In the genomic region with DNA sequence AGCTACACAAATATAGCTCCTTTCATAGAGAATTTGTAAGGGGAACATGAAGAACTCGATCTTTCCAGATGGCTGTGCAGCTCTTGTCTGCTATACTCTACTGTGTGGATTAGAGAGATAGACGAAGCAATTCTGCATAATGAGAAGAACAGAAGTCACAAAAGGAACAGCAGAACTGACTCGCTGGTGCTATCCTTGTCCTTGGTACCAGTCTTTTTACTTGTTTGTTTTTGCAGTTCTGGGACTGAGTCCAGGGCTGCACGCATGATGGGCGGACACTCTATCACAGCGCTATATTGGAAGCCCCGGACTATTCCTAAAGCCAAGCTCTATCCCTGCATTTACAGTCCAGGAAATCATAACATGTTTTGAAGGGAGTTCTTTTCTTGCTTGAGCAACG, we compare ENCODE assay signal across 17 mouse cellular contexts.
DNase-seq lines count a peak whose midpoint lies in the region; ATAC-seq and TF ChIP-seq lines count a peak whose summit lies in the region.
"Had no signal": no experiment of that assay in that cellular context is flagged by ENCODE, and none has a peak within 500 bp of the region (broad histone marks: within the 10 kb centered on the region; RNA-seq: fewer than 3 reads in every experiment).

No protein-coding gene starts in this region.

- intact Hi-C loops in heart, postnatal 14 days (cut with DNase I) = no loop called here

- whole genome bisulfite sequencing in forebrain, postnatal 0 days = 53% methylated on average over 8 of the region's 8 CpGs
- WGBS in forebrain, embryonic 14.5 days = 83% methylated on average over 8 of the region's 8 CpGs

- H3K9ac ChIP-seq in forebrain, postnatal 0 days = no peak overlapping the region
- no peak overlapping the region for H3K9ac ChIP-seq in forebrain, embryonic 14.5 days (ENCODE audit: low read length)
- H3K9ac ChIP-seq: forebrain, embryonic 13.5 days; heart, embryonic 15.5 days; hindbrain, embryonic 13.5 days had no signal

- no peaks in the 10 kb centered on the region for H3K4me1 ChIP-seq in forebrain, postnatal 0 days (ENCODE audit: insufficient read depth)
- no peaks in the 10 kb centered on the region for H3K4me1 ChIP-seq in forebrain, embryonic 14.5 days (ENCODE audit: control insufficient read depth, insufficient read depth, low read length)
- H3K4me1 ChIP-seq: embryonic facial prominence, embryonic 10.5 days; forebrain, embryonic 13.5 days; heart, embryonic 10.5 days; heart, embryonic 15.5 days; hindbrain, embryonic 13.5 days had no signal

- TF ChIP-seq CTCF in forebrain, postnatal 0 days (IDR thresholded peaks at IDR 0.05; ENCODE audit: low read depth) = no peak

- no peaks in the 10 kb centered on the region for H3K27me3 ChIP-seq in forebrain, postnatal 0 days (ENCODE audit: insufficient read depth, low read length)
- H3K27me3 ChIP-seq in forebrain, embryonic 14.5 days (replicated peaks; ENCODE audit: control insufficient read depth, insufficient read depth, low read length) = no peaks in the 10 kb centered on the region
- H3K27me3 ChIP-seq: CH12.LX; forebrain, embryonic 13.5 days; heart, embryonic 15.5 days; hindbrain, embryonic 13.5 days had no signal

- no peak overlapping the region for H3K27ac ChIP-seq in forebrain, postnatal 0 days (ENCODE audit: low read depth, low read length)
- H3K27ac ChIP-seq in forebrain, embryonic 14.5 days (ENCODE audit: low read depth, low read length) = no peak overlapping the region
- H3K27ac ChIP-seq: embryonic facial prominence, embryonic 10.5 days; forebrain, embryonic 13.5 days; heart, embryonic 10.5 days; heart, embryonic 15.5 days; hindbrain, embryonic 13.5 days; hindbrain, postnatal 0 days had no signal

- H3K4me2 ChIP-seq in forebrain, postnatal 0 days (ENCODE audit: low read depth) = no peak overlapping the region
- no peak overlapping the region for H3K4me2 ChIP-seq in forebrain, embryonic 14.5 days (ENCODE audit: low read length)
- H3K4me2 ChIP-seq: forebrain, embryonic 13.5 days; heart, embryonic 15.5 days; hindbrain, embryonic 13.5 days had no signal

- peak; percentile 53 for ATAC-seq in forebrain, postnatal 0 days
- no peak for ATAC-seq in forebrain, embryonic 14.5 days
- ATAC-seq: forebrain, embryonic 13.5 days; hindbrain, postnatal 0 days had no signal

- H3K9me3 ChIP-seq in forebrain, postnatal 0 days (ENCODE audit: low read length) = no peaks in the 10 kb centered on the region
- no peaks in the 10 kb centered on the region for H3K9me3 ChIP-seq in forebrain, embryonic 14.5 days (replicated peaks; ENCODE audit: control insufficient read depth, low read length)
- H3K9me3 ChIP-seq: embryonic facial prominence, embryonic 10.5 days; forebrain, embryonic 13.5 days; heart, embryonic 10.5 days; heart, embryonic 15.5 days; hindbrain, embryonic 13.5 days had no signal

- no peaks in the 10 kb centered on the region for H3K36me3 ChIP-seq in forebrain, postnatal 0 days (ENCODE audit: insufficient read depth)
- no peaks in the 10 kb centered on the region for H3K36me3 ChIP-seq in forebrain, embryonic 14.5 days (ENCODE audit: control insufficient read depth, insufficient read depth, low read length)
- H3K36me3 ChIP-seq: embryonic facial prominence, embryonic 10.5 days; heart, embryonic 10.5 days; heart, embryonic 15.5 days; hindbrain, embryonic 13.5 days had no signal

- peak; percentile 18 for DNase-seq in forebrain, postnatal 0 days
- no peak for DNase-seq in forebrain, embryonic 14.5 days (ENCODE audit: low spot score)
- DNase-seq in heart, postnatal 14 days = peak; percentile 2 to 4
- no peak for DNase-seq in heart, adult 9 months (ENCODE audit: low spot score in 2 of 2)
- DNase-seq in retina, postnatal 1 day = peak; percentile 34
- DNase-seq in retina, embryonic 14.5 days (ENCODE audit: low spot score) = no peak
- DNase-seq in spleen, postnatal 10 days (ENCODE audit: low spot score in 2 of 2) = no peak
- DNase-seq: adrenal gland, adult 8-10 months; gastrocnemius, postnatal 14 days; kidney, adult 11 months had no signal

- H3K4me3 ChIP-seq in forebrain, postnatal 0 days (ENCODE audit: low read depth, low read length) = no peak overlapping the region
- H3K4me3 ChIP-seq in forebrain, embryonic 14.5 days (ENCODE audit: low read depth, low read length) = no peak overlapping the region
- H3K4me3 ChIP-seq: embryonic facial prominence, embryonic 10.5 days; forebrain, embryonic 13.5 days; heart, embryonic 10.5 days; heart, embryonic 15.5 days; hindbrain, embryonic 13.5 days had no signal

Comparison
In these comparisons a context has a peak if more than half of its experiments do, and no peak if none do; other contexts are left out.
1. DNase-seq: peak in forebrain, postnatal 0 days (single experiment), heart, postnatal 14 days (2 of 2) and retina, postnatal 1 day (single experiment); none in forebrain, embryonic 14.5 days (single experiment), heart, adult 9 months (0 of 2), retina, embryonic 14.5 days (single experiment) and spleen, postnatal 10 days (0 of 2).